Mouse (Mus musculus) embryonic facial prominence, embryonic 11.5 days (tissue): ENCODE measurements around the gene Pik3cd. TPM values are rescaled to one million over a fixed set of nuclear protein-coding genes. Genes with fewer than 3 reads are reported as not detected.
A peak's percentile ranks its signal among the peaks of the same experiment; 100 is the strongest.

Experiments
- ATAC-seq: fragments of 200-750 bp; cut with Nextera tagmentation; replicated peaks from 2 replicates; pipeline ENCODE4 v1.8.0; 2017; ENCODE audit warnings: low read depth; ENCODE audit not compliant: insufficient number of reproducible peaks, low FRiP score, low TSS enrichment
- DNase-seq: peaks from one replicate; pipeline ENCODE4 v3.0.0-alpha.2; 2015; ENCODE audit warnings: low spot score
- H3K27ac ChIP-seq: fragments of 300-500 bp; sonication (generic); replicated peaks from 2 replicates; pipeline ENCODE4 v1.5.1; 2014; ENCODE audit warnings: mild to moderate bottlenecking, low read depth, low read length, control low read depth
- H3K27me3 ChIP-seq: fragments of 300-500 bp; sonication (generic); 2 replicates; pipeline ENCODE4 v1.6.1; 2014; ENCODE audit warnings: mild to moderate bottlenecking, low read length, moderate library complexity, mixed read lengths; ENCODE audit not compliant: control insufficient read depth, insufficient read depth
- H3K36me3 ChIP-seq: fragments of 300-500 bp; sonication (generic); replicated peaks from 2 replicates; pipeline ENCODE4 v1.6.1; 2014; ENCODE audit warnings: low read depth, mild to moderate bottlenecking, low read length, moderate library complexity, mixed read lengths; ENCODE audit not compliant: control insufficient read depth, insufficient read depth
- H3K4me1 ChIP-seq: fragments of 300-500 bp; sonication (generic); 2 replicates; pipeline ENCODE4 v1.6.1; 2014; ENCODE audit warnings: low read length, mixed read lengths; ENCODE audit not compliant: control insufficient read depth, insufficient read depth
- H3K4me2 ChIP-seq: fragments of 300-500 bp; sonication (generic); 2 replicates; pipeline ENCODE4 v1.6.1; 2014; ENCODE audit warnings: low read depth, mild to moderate bottlenecking, control low read depth, low read length, moderate library complexity
- H3K4me3 ChIP-seq: fragments of 300-500 bp; sonication (generic); 2 replicates; pipeline ENCODE4 v1.5.1; 2014; ENCODE audit warnings: low read depth, low read length, control low read depth
- H3K9ac ChIP-seq: fragments of 300-500 bp; sonication (generic); replicated peaks from 2 replicates; pipeline ENCODE4 v1.6.1; 2014; ENCODE audit warnings: mild to moderate bottlenecking, control low read depth, low read length
- H3K9me3 ChIP-seq: fragments of 300-500 bp; sonication (generic); replicated peaks from 2 replicates; pipeline ENCODE4 v1.6.1; 2016; ENCODE audit warnings: mild to moderate bottlenecking, low read length, inconsistent platforms, mixed read lengths; ENCODE audit not compliant: control insufficient read depth
- WGBS: fragments of 180-500 bp; shearing (Covaris S2); extraction: QIAGEN DNeasy Blood & Tissue Kit; methylation state at CpG from one replicate; pipeline ENCODE4 v1.1.7; 2014; 5-methylcytosine and 5-hydroxymethylcytosine counted together
- polyA plus RNA-seq: library from polyadenylated mRNA; unstranded; fragments of >200 nt; fragmentation: Nextera tagmentation; extraction: Ambion mirVana; gene quantifications from 2 replicates; pipeline ENCODE4 v1.2.1, GENCODE M21; 2014

Gene Pik3cd
- polyA plus RNA-seq, 1 experiment from 2014 or later, result 4.2 TPM

GRCm38 (mm10) chr4:149737383-149738324 is 35.3 kb upstream of the Pik3cd start, which contains the start of gene Tmem201:
TSS of gene Tmem201 (minus strand) at chr4:149738044.
- DNase-seq (peak; percentile 98), ATAC-seq (peak; percentile 86)
- Histone ChIP-seq H3K4me3 (peak within 1 kb of the TSS; percentile 90), H3K4me1 (peaks cover 4% of the 10 kb centered on the region), H3K4me2 (peak within 1 kb of the TSS; percentile 95), H3K36me3 (0 out of 2 replicates have a peak, but pooled peaks cover 2% of the 10 kb centered on the region), H3K27me3 (no peaks in the 10 kb centered on the region), H3K27ac (peak within 1 kb of the TSS; percentile 70), H3K9ac (peak within 1 kb of the TSS; percentile 93), H3K9me3 (no peaks in the 10 kb centered on the region)
- under 1% methylated on average over 95 of the region's 97 CpGs for WGBS

- DNase-seq, result no peak
- WGBS, result 50% methylated on average over 4 of the region's 4 CpGs
- peak overlapping the region; percentile 95 for H3K4me2 ChIP-seq
- H3K4me3 ChIP-seq, result peak overlapping the region; percentile 90
- no peaks in the 10 kb centered on the region for H3K9me3 ChIP-seq
- peaks cover 3% of the 10 kb centered on the region; the same call in 1 of the 2 replicates for H3K36me3 ChIP-seq
- H3K9ac ChIP-seq, result peak overlapping the region; percentile 93
- no peaks in the 10 kb centered on the region for H3K27me3 ChIP-seq
- no peak overlapping the region for H3K27ac ChIP-seq
- H3K4me1 ChIP-seq, result peaks cover 4% of the 10 kb centered on the region
- no peak for ATAC-seq
Measured at GRCm38 (mm10) chr4:149736581-149736980, 34.2 kb upstream of the Pik3cd start.

- Histone ChIP-seq H3K27ac (no peak overlapping the region), H3K4me2 (no peak overlapping the region), H3K27me3 (no peaks in the 10 kb centered on the region), H3K4me3 (no peak overlapping the region), H3K9ac (no peak overlapping the region), H3K9me3 (no peaks in the 10 kb centered on the region), H3K36me3 (peaks cover 5% of the 10 kb centered on the region), H3K4me1 (peaks cover 4% of the 10 kb centered on the region)
- 86% methylated on average over 5 of the region's 5 CpGs for WGBS
- no peak for DNase-seq
- ATAC-seq, result no peak
Measured at GRCm38 (mm10) chr4:149735624-149736250, 33.4 kb upstream of the Pik3cd start.

DNA sequence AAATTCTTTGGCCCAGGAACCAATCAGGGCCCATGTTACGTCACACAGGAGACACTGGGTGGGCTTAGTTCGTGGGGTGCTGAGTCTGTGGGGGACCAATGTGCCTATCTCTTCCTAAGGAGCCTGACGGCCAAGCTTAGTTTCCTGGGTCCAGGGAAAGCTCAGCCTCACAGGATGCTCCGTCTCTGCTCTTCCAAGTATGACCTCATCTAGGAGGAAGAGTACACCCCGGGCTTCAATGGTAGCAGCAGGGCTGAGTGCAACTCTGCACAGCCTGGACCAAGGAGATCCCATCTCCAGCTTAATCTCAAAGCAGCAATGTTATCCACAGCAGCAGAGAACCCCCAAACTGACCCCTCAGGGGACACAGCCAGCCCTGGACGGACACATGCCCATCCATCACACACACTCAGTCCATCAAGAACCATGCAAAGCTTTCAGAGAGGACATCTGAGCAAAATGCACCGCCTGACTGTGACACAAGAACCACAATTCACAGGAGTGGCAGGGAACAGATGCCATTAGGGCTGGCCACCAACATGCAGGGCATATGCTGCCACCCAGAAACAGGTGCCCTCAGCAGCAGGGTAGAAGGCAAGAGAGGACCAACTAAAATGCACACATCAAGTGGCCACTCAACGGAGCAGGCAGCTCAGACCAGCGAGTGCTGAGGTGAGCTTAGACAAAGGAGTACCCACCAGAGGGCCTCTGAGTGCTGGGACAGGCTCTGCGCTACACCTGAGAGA is 32.5 kb upstream of the Pik3cd start:
- Histone ChIP-seq H3K4me1 (peaks cover 4% of the 10 kb centered on the region), H3K9ac (no peak overlapping the region), H3K4me2 (no peak overlapping the region), H3K36me3 (peaks cover 8% of the 10 kb centered on the region), H3K9me3 (no peaks in the 10 kb centered on the region), H3K27me3 (no peaks in the 10 kb centered on the region), H3K27ac (no peak overlapping the region), H3K4me3 (no peak overlapping the region)
- no peak for DNase-seq
- no peak for ATAC-seq
- 82% methylated on average over 10 of the region's 10 CpGs for WGBS

DNA sequence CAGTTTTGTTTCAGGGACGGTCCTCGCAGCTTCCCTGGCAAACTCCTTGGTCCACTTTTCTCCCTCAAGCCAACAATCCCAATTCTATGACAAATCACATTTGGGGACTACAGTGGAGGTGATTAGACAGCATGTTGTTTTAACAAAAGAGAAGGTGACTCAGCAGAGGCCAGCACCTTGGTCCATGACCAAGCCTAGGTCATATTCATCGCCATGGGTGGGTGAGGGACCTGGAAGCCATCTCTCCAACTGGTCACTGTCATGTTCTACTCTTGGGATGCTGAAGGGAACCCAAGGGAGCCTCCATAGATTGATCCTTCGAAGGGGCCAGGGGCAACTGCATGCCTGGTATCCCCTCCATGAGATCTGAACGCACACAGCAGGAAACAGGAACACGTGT is 31.9 kb upstream of the Pik3cd start:
- Histone ChIP-seq H3K9ac (no peak overlapping the region), H3K9me3 (no peaks in the 10 kb centered on the region), H3K27ac (no peak overlapping the region), H3K36me3 (peaks cover 11% of the 10 kb centered on the region), H3K4me2 (no peak overlapping the region), H3K27me3 (no peaks in the 10 kb centered on the region), H3K4me1 (peaks cover 4% of the 10 kb centered on the region), H3K4me3 (no peak overlapping the region)
- ATAC-seq (no peak), DNase-seq (no peak)
- 83% methylated on average over 6 of the region's 6 CpGs for WGBS

DNA sequence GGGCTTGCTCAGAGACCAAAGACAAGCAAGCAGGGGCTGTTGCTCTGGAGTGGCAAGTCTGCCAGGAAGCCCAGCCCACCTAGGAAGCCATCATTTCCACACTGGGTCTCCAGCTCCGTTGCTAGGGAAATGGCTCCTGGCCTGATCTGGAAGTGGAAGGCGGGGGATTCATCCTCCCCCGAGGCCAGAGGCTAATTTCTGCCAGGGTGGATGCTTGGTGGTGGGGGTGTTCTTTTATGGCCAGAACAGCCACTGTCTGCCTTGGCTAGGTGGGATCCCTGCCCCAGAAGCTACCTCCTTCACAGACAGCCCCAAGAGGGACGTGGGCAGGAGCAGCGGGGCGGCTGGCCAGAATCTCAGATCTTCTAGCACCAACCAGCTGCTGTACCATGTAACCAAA is 31.4 kb upstream of the Pik3cd start:
- ATAC-seq (no peak), DNase-seq (no peak)
- no peak overlapping the region for H3K4me3 ChIP-seq
- peaks cover 4% of the 10 kb centered on the region for H3K4me1 ChIP-seq
- H3K27ac ChIP-seq, result no peak overlapping the region
- no peak overlapping the region for H3K4me2 ChIP-seq
- H3K9ac ChIP-seq, result peak overlapping the region; percentile 47
- H3K36me3 ChIP-seq, result peaks cover 16% of the 10 kb centered on the region
- 50% methylated on average over 6 of the region's 6 CpGs for WGBS
- H3K9me3 ChIP-seq, result no peaks in the 10 kb centered on the region
- H3K27me3 ChIP-seq, result no peaks in the 10 kb centered on the region

DNA sequence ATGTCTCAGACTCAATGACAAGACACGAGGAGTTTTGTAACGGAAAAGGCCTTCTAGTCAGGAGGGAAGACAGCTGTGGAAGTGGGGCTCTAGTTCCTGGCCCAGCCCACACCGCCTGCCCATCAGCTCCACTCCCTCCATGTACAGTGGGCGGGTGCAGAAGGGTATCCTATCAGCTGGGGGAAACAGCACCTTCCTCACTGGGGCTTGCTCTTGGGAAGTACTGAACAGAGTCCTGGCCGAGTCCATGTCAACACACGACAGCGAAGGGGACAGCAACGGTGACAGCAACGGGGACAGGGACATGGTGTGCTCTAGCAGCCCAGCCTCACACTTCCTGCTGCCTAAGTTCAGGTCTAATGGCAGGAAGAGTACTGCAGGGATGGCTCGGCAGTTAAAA is 30.4 kb upstream of the Pik3cd start:
- peaks cover 20% of the 10 kb centered on the region for H3K36me3 ChIP-seq
- no peak for DNase-seq
- no peak overlapping the region for H3K4me2 ChIP-seq
- no peaks in the 10 kb centered on the region for H3K27me3 ChIP-seq
- H3K27ac ChIP-seq, result no peak overlapping the region
- no peak overlapping the region for H3K4me3 ChIP-seq
- no peak overlapping the region for H3K9ac ChIP-seq
- 77% methylated on average over 10 of the region's 10 CpGs for WGBS
- no peak for ATAC-seq
- peaks cover 4% of the 10 kb centered on the region for H3K4me1 ChIP-seq
- H3K9me3 ChIP-seq, result no peaks in the 10 kb centered on the region
